Mouse (Mus musculus): ENCODE results near the gene Sik1. TPM values are rescaled to one million over a fixed set of nuclear protein-coding genes. Genes with fewer than 3 reads are reported as not detected.

The Sik1 gene
- total and polyA plus RNA-seq, 3 experiments: 17.1 to 56.9 (median 36.7) TPM

- dilution Hi-C loops (cut with MboI; ENCODE audit: extremely low pct_ligation_motif_present, extremely low pct_unique_long_range_greater_than_20kb, low sequenced_read_pairs) (no loop called here), in situ Hi-C loops (cut with MboI; ENCODE audit: low pct_ligation_motif_present, low pct_unique_long_range_greater_than_20kb, low sequenced_read_pairs) (no loop called here)
Observed at GRCm38 (mm10) chr17:31862136-31862535, 6.5 kb upstream of the Sik1 start.

GRCm38 (mm10) chr17:31861661-31862060 lies 6.1 kb upstream of the Sik1 start:
- H3K36me3 ChIP-seq (replicated peaks in 1 of 2; ENCODE audit: control insufficient read depth in 1 of 2, insufficient read depth in 1 of 2, low read length in 1 of 2): no peaks in the 10 kb centered on the region
- no peak for DNase-seq (ENCODE audit: extremely low read depth)
- dilution Hi-C loops (cut with MboI; ENCODE audit: extremely low pct_ligation_motif_present, extremely low pct_unique_long_range_greater_than_20kb, low sequenced_read_pairs): no loop called here
- no peak overlapping the region for H3K4me2 ChIP-seq (ENCODE audit: insufficient read depth, low read depth, poor library complexity, severe bottlenecking)
- peaks cover 51 to 68% of the 10 kb centered on the region in 2 experiments for H3K4me1 ChIP-seq (ENCODE audit: control insufficient read depth in 1 of 2, insufficient read depth in 2 of 2)
- no peak overlapping the region for H3K27ac ChIP-seq (ENCODE audit: insufficient read depth, low read depth)
- H3K27me3 ChIP-seq (replicated peaks): no peaks in the 10 kb centered on the region
- H3K4me3 ChIP-seq (replicated peaks in 1 of 3; ENCODE audit: low read depth in 2 of 3, low read length in 2 of 3, poor library complexity in 1 of 3): no peak overlapping the region
- H3K9me3 ChIP-seq (replicated peaks; ENCODE audit: low read length): no peaks in the 10 kb centered on the region
- in situ Hi-C loops (cut with MboI; ENCODE audit: low pct_ligation_motif_present, low pct_unique_long_range_greater_than_20kb, low sequenced_read_pairs): no loop called here
- H3K79me2 ChIP-seq (replicated peaks; ENCODE audit: control insufficient read depth, extremely low read depth, insufficient read depth, poor library complexity, severe bottlenecking): no peaks in the 10 kb centered on the region
- no peak overlapping the region for H3K9ac ChIP-seq (ENCODE audit: insufficient read depth, low read depth)
- TF ChIP-seq GABPA (IDR thresholded peaks at IDR 0.05; ENCODE audit: insufficient replicate concordance, low read depth, low read length): no peak
- TF ChIP-seq TCF12 (IDR thresholded peaks at IDR 0.05; ENCODE audit: low read depth, low read length): no peak
- TF ChIP-seq SMC3 (IDR thresholded peaks at IDR 0.05; ENCODE audit: low read depth, low read length): no peak
- no peak for TF ChIP-seq MXI1 (IDR thresholded peaks at IDR 0.05; ENCODE audit: low read depth, low read length)
- no peak for TF ChIP-seq E2F4 (IDR thresholded peaks at IDR 0.05; ENCODE audit: insufficient replicate concordance, low read depth, low read length)
- TF ChIP-seq ZNF384 (IDR thresholded peaks at IDR 0.05; ENCODE audit: low read depth, low read length): no peak
- TF ChIP-seq ZMIZ1 (IDR thresholded peaks at IDR 0.05; ENCODE audit: low read depth, low read length): no peak
- no peak for TF ChIP-seq ZKSCAN1 (IDR thresholded peaks at IDR 0.05; ENCODE audit: borderline replicate concordance, low read depth, low read length)
- no peak for TF ChIP-seq MAX (IDR thresholded peaks at IDR 0.05; ENCODE audit: low read length)
- no peak for TF ChIP-seq NELFE (IDR thresholded peaks at IDR 0.05; ENCODE audit: low read depth, low read length)
- no peak for TF ChIP-seq ELF1 (IDR thresholded peaks at IDR 0.05; ENCODE audit: low read depth, low read length)
- TF ChIP-seq RCOR1 (conservative IDR thresholded peaks at IDR 0.05; ENCODE audit: low read depth, low read length): no peak
- TF ChIP-seq ETS1 (conservative IDR thresholded peaks at IDR 0.05; ENCODE audit: low read depth, low read length): no peak
- no peak for TF ChIP-seq USF2 (conservative IDR thresholded peaks at IDR 0.05; ENCODE audit: low read depth, low read length)
- TF ChIP-seq BHLHE40 (IDR thresholded peaks at IDR 0.05; ENCODE audit: low read depth, low read length): no peak
- no peak for TF ChIP-seq JUND (conservative IDR thresholded peaks at IDR 0.05; ENCODE audit: low read depth, low read length)
- no peak for TF ChIP-seq EP300 (IDR thresholded peaks at IDR 0.05; ENCODE audit: low read length)
- TF ChIP-seq HCFC1 (IDR thresholded peaks at IDR 0.05; ENCODE audit: low read depth, low read length): no peak
- no peak for TF ChIP-seq MAFK (IDR thresholded peaks at IDR 0.05; ENCODE audit: insufficient replicate concordance, low read length)

More at GRCm38 (mm10) chr17:31862136-31862535, 6.5 kb upstream of the Sik1 start:
- Histone ChIP-seq H3K27ac (ENCODE audit: insufficient read depth, low read depth) (no peak overlapping the region), H3K4me1 (ENCODE audit: control insufficient read depth in 1 of 2, insufficient read depth in 2 of 2) (peaks cover 47 to 63% of the 10 kb centered on the region in 2 experiments), H3K79me2 (replicated peaks; ENCODE audit: control insufficient read depth, extremely low read depth, insufficient read depth, poor library complexity, severe bottlenecking) (no peaks in the 10 kb centered on the region), H3K9ac (ENCODE audit: insufficient read depth, low read depth) (no peak overlapping the region), H3K4me2 (ENCODE audit: insufficient read depth, low read depth, poor library complexity, severe bottlenecking) (no peak overlapping the region), H3K9me3 (replicated peaks; ENCODE audit: low read length) (no peaks in the 10 kb centered on the region), H3K27me3 (replicated peaks) (no peaks in the 10 kb centered on the region), H3K4me3 (replicated peaks in 1 of 3; ENCODE audit: low read depth in 2 of 3, low read length in 2 of 3, poor library complexity in 1 of 3) (no peak overlapping the region), H3K36me3 (replicated peaks in 1 of 2; ENCODE audit: control insufficient read depth in 1 of 2, insufficient read depth in 1 of 2, low read length in 1 of 2) (no peaks in the 10 kb centered on the region)
- DNase-seq (ENCODE audit: extremely low read depth): no peak
- TF ChIP-seq BHLHE40 (IDR thresholded peaks at IDR 0.05; ENCODE audit: low read depth, low read length): no peak

Data from CH12.LX (cell line).